Mouse (Mus musculus) retina, postnatal 1 day (tissue): ENCODE data around the gene Sh3bp5.

Experiments used
- DNase-seq: peaks from one replicate; pipeline ENCODE4 v3.0.0-alpha.2; 2012

Sh3bp5 gene

GRCm38 (mm10) chr14:31407911-31408604 is 27.8 kb downstream of the Sh3bp5 start:
- DNase-seq, result no peak

GRCm38 (mm10) chr14:31407208-31407607 is 28.7 kb downstream of the Sh3bp5 start:
- no peak for DNase-seq

GRCm38 (mm10) chr14:31406154-31406810 is 29.6 kb downstream of the Sh3bp5 start:
- no peak for DNase-seq

GRCm38 (mm10) chr14:31405652-31406051 is 30.2 kb downstream of the Sh3bp5 start:
- DNase-seq, result no peak

- no peak for DNase-seq
Observed at GRCm38 (mm10) chr14:31404663-31405062, 31.2 kb downstream of the Sh3bp5 start.

- no peak for DNase-seq
Observed at GRCm38 (mm10) chr14:31403995-31404394, 31.9 kb downstream of the Sh3bp5 start.

- no peak for DNase-seq
Observed at GRCm38 (mm10) chr14:31403556-31403955, 32.3 kb downstream of the Sh3bp5 start.

- DNase-seq, result no peak
Observed at GRCm38 (mm10) chr14:31402693-31403092, 33.2 kb downstream of the Sh3bp5 start.

- DNase-seq, result no peak
Observed at GRCm38 (mm10) chr14:31401918-31402427, 33.9 kb downstream of the Sh3bp5 start.

- no peak for DNase-seq
Observed at GRCm38 (mm10) chr14:31400896-31401295, 35.0 kb downstream of the Sh3bp5 start.

- DNase-seq, result no peak
Observed at GRCm38 (mm10) chr14:31400246-31400645, 35.6 kb downstream of the Sh3bp5 start.

- no peak for DNase-seq
Observed at GRCm38 (mm10) chr14:31399271-31399670, 36.6 kb downstream of the Sh3bp5 start.

- no peak for DNase-seq
Observed at GRCm38 (mm10) chr14:31398819-31399218, 37.1 kb downstream of the Sh3bp5 start.

GRCm38 (mm10) chr14:31397791-31398595 is 37.9 kb downstream of the Sh3bp5 start:
- DNase-seq, result no peak

- DNase-seq, result no peak
Observed at GRCm38 (mm10) chr14:31397353-31397752, 38.5 kb downstream of the Sh3bp5 start.

GRCm38 (mm10) chr14:31396428-31396827 is 39.5 kb downstream of the Sh3bp5 start:
- no peak for DNase-seq

- no peak for DNase-seq
Observed at GRCm38 (mm10) chr14:31395629-31396199, 40.2 kb downstream of the Sh3bp5 start.

GRCm38 (mm10) chr14:31394822-31395532 is 40.9 kb downstream of the Sh3bp5 start:
- DNase-seq, result no peak

- DNase-seq, result no peak
Observed at GRCm38 (mm10) chr14:31393936-31394630, 41.8 kb downstream of the Sh3bp5 start.

- no peak for DNase-seq
Observed at GRCm38 (mm10) chr14:31393546-31393890, 42.4 kb downstream of the Sh3bp5 start.

GRCm38 (mm10) chr14:31392873-31393545 is 42.9 kb downstream of the Sh3bp5 start:
- DNase-seq, result no peak
